Mouse (Mus musculus) CH12.LX (cell line): ENCODE results near the gene Cep104. TPM values are rescaled to one million over a fixed set of nuclear protein-coding genes. Genes with fewer than 3 reads are reported as not detected.

ENCODE experiments used
- DNase-seq: peaks from one replicate; pipeline ENCODE4 v3.0.0-alpha.2; 2013; ENCODE audit errors: extremely low read depth
- H3K27ac ChIP-seq: 2 replicates; pipeline ENCODE4 v1.5.1; 2012; ENCODE audit warnings: low read depth, mild to moderate bottlenecking, control low read depth, moderate library complexity; ENCODE audit not compliant: insufficient read depth
- H3K27me3 ChIP-seq: replicated peaks from 2 replicates; pipeline ENCODE3; 2012; ENCODE audit warnings: inconsistent platforms
- H3K36me3 ChIP-seq, 2 experiments: replicated peaks in 1 of 2; 2 replicates each; pipeline versions ENCODE3 to v1.6.1; 2012; ENCODE audit warnings: inconsistent platforms in 1 of 2, low read length in 1 of 2, mild to moderate bottlenecking in 1 of 2, mixed read lengths in 1 of 2, moderate library complexity in 1 of 2; ENCODE audit not compliant: control insufficient read depth in 1 of 2, insufficient read depth in 1 of 2
- H3K4me1 ChIP-seq, 2 experiments: 2 replicates each; pipeline ENCODE4 v1.6.1; 2012; ENCODE audit warnings: inconsistent platforms in 1 of 2, moderate library complexity in 1 of 2; ENCODE audit not compliant: insufficient read depth in 2 of 2, control insufficient read depth in 1 of 2
- H3K4me2 ChIP-seq: 2 replicates; pipeline ENCODE4 v1.6.1; 2012; ENCODE audit warnings: low read depth, mild to moderate bottlenecking, control low read depth; ENCODE audit not compliant: poor library complexity, insufficient read depth, severe bottlenecking
- H3K4me3 ChIP-seq, 3 experiments: fragments of 150-350 bp in 1 of 3; sonication (generic) in 1 of 3; replicated peaks in 1 of 3; 2 replicates each; pipeline versions ENCODE3 to v1.5.1; 2011 to 2012; ENCODE audit warnings: low read depth in 2 of 3, low read length in 2 of 3, mild to moderate bottlenecking in 2 of 3, moderate library complexity in 2 of 3, control low read depth in 1 of 3, improper control_type of control experiment in 1 of 3, inconsistent platforms in 1 of 3, mixed read lengths in 1 of 3; ENCODE audit not compliant: poor library complexity in 1 of 3
- H3K79me2 ChIP-seq: replicated peaks from 2 replicates; pipeline ENCODE4 v1.6.1; 2012; ENCODE audit warnings: mild to moderate bottlenecking, moderate library complexity; ENCODE audit not compliant: control insufficient read depth, poor library complexity, insufficient read depth, severe bottlenecking; ENCODE audit errors: extremely low read depth
- H3K9ac ChIP-seq: 2 replicates; pipeline ENCODE4 v1.6.1; 2012; ENCODE audit warnings: low read depth, mild to moderate bottlenecking, control low read depth, moderate library complexity; ENCODE audit not compliant: insufficient read depth
- H3K9me3 ChIP-seq: replicated peaks from 2 replicates; pipeline ENCODE3; 2012; ENCODE audit warnings: low read length, inconsistent platforms, mixed read lengths
- CHD1 ChIP-seq: IDR thresholded peaks from 2 replicates; pipeline ENCODE4 v1.6.1; 2012; ENCODE audit warnings: low read depth, low read length, improper control_type of control experiment, inconsistent platforms
- E2F4 ChIP-seq: IDR thresholded peaks from 2 replicates; pipeline ENCODE4 v1.6.1; 2011; ENCODE audit warnings: low read depth, low read length, improper control_type of control experiment; ENCODE audit not compliant: insufficient replicate concordance
- ELF1 ChIP-seq: IDR thresholded peaks from 2 replicates; pipeline ENCODE4 v1.6.1; 2014; ENCODE audit warnings: low read depth, mild to moderate bottlenecking, inconsistent platforms, low read length, improper control_type of control experiment
- EP300 ChIP-seq: IDR thresholded peaks from 2 replicates; pipeline ENCODE4 v1.6.1; 2011; ENCODE audit warnings: low read length, improper control_type of control experiment
- ETS1 ChIP-seq: conservative IDR thresholded peaks from 2 replicates; pipeline ENCODE4 v1.6.1; 2012; ENCODE audit warnings: low read depth, mild to moderate bottlenecking, inconsistent platforms, low read length, improper control_type of control experiment, moderate library complexity
- HCFC1 ChIP-seq: IDR thresholded peaks from 2 replicates; pipeline ENCODE4 v1.6.1; 2012; ENCODE audit warnings: low read depth, mild to moderate bottlenecking, inconsistent platforms, low read length, improper control_type of control experiment
- JUN ChIP-seq: IDR thresholded peaks from 2 replicates; pipeline ENCODE4 v1.6.1; 2011; ENCODE audit warnings: low read depth, mild to moderate bottlenecking, low read length, improper control_type of control experiment, moderate library complexity; ENCODE audit not compliant: insufficient read depth
- KAT2A ChIP-seq: IDR thresholded peaks from 2 replicates; pipeline ENCODE4 v1.6.1; 2012; ENCODE audit warnings: low read length, improper control_type of control experiment, inconsistent platforms; ENCODE audit not compliant: insufficient replicate concordance
- MAX ChIP-seq: IDR thresholded peaks from 2 replicates; pipeline ENCODE4 v1.6.1; 2011; ENCODE audit warnings: low read length, improper control_type of control experiment
- MEF2A ChIP-seq: IDR thresholded peaks from 2 replicates; pipeline ENCODE4 v1.6.1; 2014; ENCODE audit warnings: low read depth, mild to moderate bottlenecking, inconsistent platforms, low read length, improper control_type of control experiment, borderline replicate concordance
- MXI1 ChIP-seq: IDR thresholded peaks from 2 replicates; pipeline ENCODE4 v1.6.1; 2011; ENCODE audit warnings: mild to moderate bottlenecking, low read depth, low read length, improper control_type of control experiment
- MYC ChIP-seq: IDR thresholded peaks from 2 replicates; pipeline ENCODE4 v1.6.1; 2011; ENCODE audit warnings: low read depth, mild to moderate bottlenecking, improper control_type of control experiment, low read length
- NRF1 ChIP-seq: IDR thresholded peaks from 2 replicates; pipeline ENCODE4 v1.6.1; 2014; ENCODE audit warnings: low read depth, mild to moderate bottlenecking, inconsistent platforms, low read length, improper control_type of control experiment, moderate library complexity
- POLR2AphosphoS2 ChIP-seq: IDR thresholded peaks from 2 replicates; pipeline ENCODE4 v1.6.1; 2011; ENCODE audit warnings: low read depth, low read length, improper control_type of control experiment
- SIN3A ChIP-seq: IDR thresholded peaks from 2 replicates; pipeline ENCODE4 v1.6.1; 2012; ENCODE audit warnings: low read length, improper control_type of control experiment, inconsistent platforms
- SMC3 ChIP-seq: IDR thresholded peaks from 2 replicates; pipeline ENCODE4 v1.6.1; 2011; ENCODE audit warnings: low read depth, low read length, improper control_type of control experiment
- UBTF ChIP-seq: IDR thresholded peaks from 2 replicates; pipeline ENCODE4 v1.6.1; 2012; ENCODE audit warnings: low read depth, mild to moderate bottlenecking, inconsistent platforms, low read length, improper control_type of control experiment, moderate library complexity
- USF2 ChIP-seq: conservative IDR thresholded peaks from 2 replicates; pipeline ENCODE4 v1.6.1; 2011; ENCODE audit warnings: low read depth, low read length, improper control_type of control experiment
- ZMIZ1 ChIP-seq: IDR thresholded peaks from 2 replicates; pipeline ENCODE4 v1.6.1; 2012; ENCODE audit warnings: low read depth, mild to moderate bottlenecking, inconsistent platforms, low read length, improper control_type of control experiment
- dilution Hi-C: fragments of 300-500 bp; cut with MboI; formaldehyde crosslinking; loops from 2 replicates; pipeline ENCODE4 v1.14.3; 2020; ENCODE audit warnings: low sequenced_read_pairs; ENCODE audit not compliant: extremely low pct_unique_long_range_greater_than_20kb, extremely low pct_ligation_motif_present
- in situ Hi-C: fragments of 300-500 bp; cut with MboI; formaldehyde crosslinking; loops from 3 replicates; pipeline ENCODE4 v1.14.3; 2019; ENCODE audit warnings: low sequenced_read_pairs, low pct_ligation_motif_present, low pct_unique_long_range_greater_than_20kb, mixed read lengths
- polyA plus RNA-seq: library from polyadenylated mRNA; unstranded; fragments of >175 nt; gene quantifications from 2 replicates; pipeline ENCODE4 v1.2.1, GENCODE M21; 2012; ENCODE audit warnings: low read depth; ENCODE audit not compliant: insufficient read length
- total RNA-seq, 2 experiments: library from RNA; depleted of rRNA; stranded (reverse); fragments of 300-350 nt in 1 of 2; fragments of >200 nt in 1 of 2; gene quantifications; 2 replicates each; pipeline ENCODE4 v1.2.3; 2012 to 2014

The Cep104 gene
- total and polyA plus RNA-seq, 3 experiments, result 4.6 to 10.9 (median 7.0) TPM

DNA sequence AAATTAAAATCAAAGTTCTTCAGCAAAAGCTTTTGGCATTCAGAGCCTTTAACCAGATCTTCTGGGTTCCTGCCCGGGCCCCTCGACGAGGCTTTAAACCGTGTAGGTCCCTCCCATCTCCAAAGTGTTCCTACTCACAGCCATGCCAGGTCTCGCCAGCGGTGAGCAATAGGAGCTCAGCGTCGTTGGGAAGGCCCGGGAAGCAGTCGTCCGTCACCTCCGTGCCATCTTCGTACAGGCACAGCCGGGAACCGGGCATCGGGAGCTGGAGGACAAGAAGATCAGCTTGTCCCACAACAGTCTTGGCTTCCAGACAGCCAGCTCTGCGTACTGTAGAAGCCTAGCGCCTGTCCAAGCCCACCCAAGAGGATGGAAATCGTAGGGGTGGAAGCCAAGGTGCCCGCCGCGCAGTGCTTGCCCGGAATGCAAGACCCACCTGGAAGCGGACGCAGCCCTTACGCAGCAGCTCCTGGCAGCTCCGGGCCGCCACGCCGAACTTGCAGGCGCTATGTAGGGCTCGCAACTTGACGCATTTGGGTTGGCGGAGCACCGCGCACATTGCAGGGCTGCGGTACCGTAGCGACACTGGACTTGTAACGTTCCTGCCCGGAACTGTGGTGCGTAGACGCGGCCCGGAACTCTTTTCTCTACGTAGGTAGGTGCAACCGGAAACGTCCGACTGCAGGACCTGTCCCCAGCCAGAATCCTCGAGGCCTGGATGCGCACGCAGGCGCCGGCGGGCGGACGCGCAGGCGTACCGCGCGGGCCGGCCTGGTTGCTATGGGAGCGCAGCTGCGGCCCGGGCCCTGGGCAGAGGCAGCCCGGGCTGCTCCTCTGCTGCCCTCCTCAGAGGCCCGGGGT is at the start of gene Cep104, which contains the start of gene Dffb (continued):
- TF ChIP-seq JUN, result no peak

DNA sequence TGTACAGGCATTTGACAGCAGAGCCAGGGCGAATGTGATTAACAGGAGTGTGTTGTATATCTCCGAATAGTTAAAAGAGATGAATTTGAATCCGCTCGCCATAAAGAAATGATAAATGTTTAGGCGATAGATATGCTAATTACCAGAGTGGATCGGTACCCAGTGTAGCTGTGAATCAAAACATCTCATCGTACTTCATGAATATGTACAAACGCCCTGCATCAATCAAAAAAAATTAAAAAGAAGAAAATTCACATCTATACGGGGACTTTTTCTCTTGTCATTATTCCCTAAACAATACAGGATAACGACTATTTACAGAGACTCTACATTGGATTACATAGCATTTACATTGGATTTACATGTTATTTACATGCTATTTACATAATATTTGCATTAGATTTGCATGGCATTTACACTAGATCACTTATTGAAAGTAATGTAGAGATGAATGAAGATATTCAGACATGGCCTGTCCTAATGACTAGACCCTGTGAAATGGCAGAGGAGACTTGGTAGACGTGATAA is 46.2 kb upstream of the Cep104 start:
- Histone ChIP-seq H3K9ac (no peak overlapping the region), H3K4me1 (no peaks in the 10 kb centered on the region), H3K4me2 (no peak overlapping the region), H3K79me2 (no peaks in the 10 kb centered on the region), H3K27me3 (no peaks in the 10 kb centered on the region), H3K36me3 (no peaks in the 10 kb centered on the region), H3K9me3 (peaks cover 34% of the 10 kb centered on the region), H3K27ac (no peak overlapping the region), H3K4me3 (no peak overlapping the region)
- TF ChIP-seq SMC3, result no peak
- no peak for TF ChIP-seq NRF1
- no peak for TF ChIP-seq MXI1
- no peak for TF ChIP-seq MEF2A
- TF ChIP-seq MYC, result no peak
- no peak for TF ChIP-seq E2F4
- TF ChIP-seq EP300, result no peak
- no peak for TF ChIP-seq HCFC1
- no peak for TF ChIP-seq UBTF
- TF ChIP-seq JUN, result no peak
- no peak for TF ChIP-seq CHD1
- in situ Hi-C loops (loop anchor here (25.0 kb wide), 1 partner anchor 1442 kb away; the partner anchor contains the start of genes Kcnab2 and Nphp4), dilution Hi-C loops (no loop called here)
- no peak for DNase-seq

DNA sequence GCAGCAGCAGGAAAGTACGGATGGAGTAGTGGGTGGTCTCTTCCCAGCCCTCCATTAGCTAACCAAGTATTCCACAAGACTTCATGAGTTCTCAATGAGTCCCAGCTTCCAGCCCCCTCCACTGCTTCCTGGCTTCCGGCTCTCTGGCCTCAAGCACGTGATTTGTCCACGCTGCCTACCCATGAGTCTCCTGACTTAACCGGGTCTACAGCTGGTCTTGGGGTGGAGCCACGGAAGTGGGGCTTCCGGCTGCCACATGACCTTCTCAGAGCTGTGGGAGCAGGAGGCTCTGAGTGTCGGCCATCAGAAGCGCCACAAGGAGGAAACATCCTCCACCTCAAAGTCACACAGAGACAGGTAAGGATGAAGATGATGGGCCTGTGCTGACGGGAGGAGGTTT is 45.6 kb upstream of the Cep104 start:
- no peak for DNase-seq
- Histone ChIP-seq H3K9ac (no peak overlapping the region), H3K27ac (no peak overlapping the region), H3K9me3 (peaks cover 33% of the 10 kb centered on the region), H3K4me2 (no peak overlapping the region), H3K79me2 (no peaks in the 10 kb centered on the region), H3K4me3 (no peak overlapping the region), H3K27me3 (no peaks in the 10 kb centered on the region), H3K4me1 (no peaks in the 10 kb centered on the region), H3K36me3 (no peaks in the 10 kb centered on the region)
- in situ Hi-C loops, result loop anchor here (25.0 kb wide), 1 partner anchor 1442 kb away; the partner anchor contains the start of genes Kcnab2 and Nphp4
- TF ChIP-seq CHD1 (no peak), MEF2A (no peak), HCFC1 (no peak), ZMIZ1 (no peak), NRF1 (no peak), EP300 (no peak), POLR2AphosphoS2 (no peak), MXI1 (no peak), MAX (no peak), USF2 (no peak), UBTF (no peak), JUN (no peak), ETS1 (no peak), ELF1 (no peak), KAT2A (no peak), SIN3A (no peak)
- dilution Hi-C loops, result no loop called here
